Mouse (Mus musculus): ENCODE data around the gene Slc27a3. TPM values are rescaled to one million over a fixed set of nuclear protein-coding genes. Genes with fewer than 3 reads are reported as not detected.

The Slc27a3 gene
- total RNA-seq (2014; rRNA removed) (47.4 and 50.8 TPM in 2 replicates), polyA plus RNA-seq (2015; fragmentation: Nextera tagmentation; extraction: Ambion mirVana) (23.7 and 25.0 TPM in 2 replicates)

DNA sequence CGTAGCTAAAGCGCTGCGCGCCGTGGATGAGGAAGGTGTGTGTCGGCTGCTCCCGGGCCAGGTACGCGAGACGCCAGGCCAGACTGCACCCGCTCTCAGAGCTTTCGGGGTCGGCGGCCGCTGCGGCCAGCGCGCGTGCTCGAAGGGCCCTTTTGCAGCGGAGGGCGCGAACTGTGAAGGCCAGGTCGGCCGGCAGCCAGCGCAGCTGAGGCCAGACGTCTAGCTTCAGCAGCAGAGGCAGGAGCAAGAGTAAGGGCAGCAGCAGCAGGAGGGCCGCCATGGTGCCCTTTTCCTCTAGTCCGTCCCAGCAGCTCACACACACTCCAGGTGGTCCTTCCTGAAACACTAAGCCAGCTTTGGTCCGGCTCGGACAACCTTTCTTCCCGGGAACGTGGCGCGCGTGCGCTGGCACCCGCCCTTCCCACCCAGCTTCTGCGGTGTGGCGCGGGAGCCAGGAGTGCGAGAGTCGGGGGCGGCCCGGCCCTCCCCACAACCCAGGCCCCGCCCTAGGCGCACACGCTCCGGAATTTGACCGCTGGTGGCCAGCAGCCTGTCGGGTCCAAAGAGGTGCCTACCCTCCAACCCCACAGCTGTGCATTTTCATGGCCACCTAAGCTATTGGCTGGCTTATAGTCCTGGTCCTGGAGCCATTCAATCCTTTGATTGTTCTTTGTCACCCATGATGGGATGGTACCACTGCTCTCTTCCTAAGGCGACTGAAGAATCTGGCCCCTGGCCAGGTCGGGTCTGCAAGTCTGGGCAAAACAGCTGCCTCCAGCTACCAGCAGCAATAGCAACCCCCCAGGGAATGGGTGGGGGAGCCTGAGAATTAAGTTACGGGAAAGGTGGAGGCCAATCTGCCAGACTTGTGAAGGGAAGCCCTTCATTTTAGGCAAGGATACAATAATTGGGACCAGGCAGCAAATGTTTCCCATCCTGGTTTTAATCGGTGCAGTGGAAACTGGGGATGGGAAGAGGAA is at the start of gene Slc27a3:
TSS of gene Slc27a3 (minus strand) at position 428 of the 980 bp plus-strand sequence.
- H3K36me3 ChIP-seq (ENCODE audit: insufficient read depth): peaks cover 42% of the 10 kb centered on the region
- ATAC-seq: peak; percentile 71
- 2% methylated on average over 54 of the region's 55 CpGs for WGBS

DNA sequence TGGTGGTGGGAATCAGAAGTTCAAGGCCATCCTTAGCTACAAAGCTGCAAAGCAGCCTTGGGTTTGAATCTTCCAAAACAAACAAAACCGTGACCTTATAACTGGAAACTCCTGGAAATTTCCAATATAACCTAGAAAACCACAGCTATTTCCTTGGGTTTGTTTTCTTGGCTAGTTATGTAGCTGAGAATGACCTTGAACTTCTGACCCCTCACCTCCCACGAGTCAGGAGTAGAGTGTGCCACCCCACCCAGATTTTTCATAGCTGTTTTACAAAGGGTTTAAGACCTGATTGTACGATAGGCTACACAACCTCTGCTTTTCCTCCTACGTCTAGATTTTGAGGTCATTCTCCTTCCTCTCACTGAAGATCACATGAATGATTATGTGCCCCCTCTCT is 47.4 kb upstream of the Slc27a3 start:
- Histone ChIP-seq H3K4me2 (ENCODE audit: low read depth) (no peak overlapping the region), H3K36me3 (ENCODE audit: insufficient read depth) (no peaks in the 10 kb centered on the region), H3K4me3 (ENCODE audit: low read depth, low read length) (no peak overlapping the region), H3K9ac (no peak overlapping the region), H3K27me3 (ENCODE audit: insufficient read depth, low read length) (no peaks in the 10 kb centered on the region), H3K27ac (ENCODE audit: low read depth, low read length) (no peak overlapping the region), H3K9me3 (ENCODE audit: low read length) (no peaks in the 10 kb centered on the region), H3K4me1 (ENCODE audit: insufficient read depth) (peaks cover 4% of the 10 kb centered on the region; the same call in 1 of the 2 replicates)
- ATAC-seq (no peak), DNase-seq (no peak)
- no peak for TF ChIP-seq CTCF (IDR thresholded peaks at IDR 0.05; ENCODE audit: low read depth)
- WGBS: 81% methylated on average over 4 of the region's 4 CpGs

More for the DNA sequence above, at the start of gene Slc27a3:
- peak within 1 kb of the TSS; percentile 79 for H3K4me3 ChIP-seq (ENCODE audit: low read depth, low read length)
- DNase-seq: peak; percentile 76
- peak within 1 kb of the TSS; percentile 97 for H3K9ac ChIP-seq
- TF ChIP-seq CTCF (IDR thresholded peaks at IDR 0.05; ENCODE audit: low read depth): no peak
- H3K4me1 ChIP-seq (ENCODE audit: insufficient read depth): peaks cover 21% of the 10 kb centered on the region
- H3K27ac ChIP-seq (ENCODE audit: low read depth, low read length): peak within 1 kb of the TSS; percentile 86
- no peaks in the 10 kb centered on the region for H3K9me3 ChIP-seq (ENCODE audit: low read length)
- peak within 1 kb of the TSS; percentile 86 for H3K4me2 ChIP-seq (ENCODE audit: low read depth)
- no peaks in the 10 kb centered on the region for H3K27me3 ChIP-seq (ENCODE audit: insufficient read depth, low read length)

DNA sequence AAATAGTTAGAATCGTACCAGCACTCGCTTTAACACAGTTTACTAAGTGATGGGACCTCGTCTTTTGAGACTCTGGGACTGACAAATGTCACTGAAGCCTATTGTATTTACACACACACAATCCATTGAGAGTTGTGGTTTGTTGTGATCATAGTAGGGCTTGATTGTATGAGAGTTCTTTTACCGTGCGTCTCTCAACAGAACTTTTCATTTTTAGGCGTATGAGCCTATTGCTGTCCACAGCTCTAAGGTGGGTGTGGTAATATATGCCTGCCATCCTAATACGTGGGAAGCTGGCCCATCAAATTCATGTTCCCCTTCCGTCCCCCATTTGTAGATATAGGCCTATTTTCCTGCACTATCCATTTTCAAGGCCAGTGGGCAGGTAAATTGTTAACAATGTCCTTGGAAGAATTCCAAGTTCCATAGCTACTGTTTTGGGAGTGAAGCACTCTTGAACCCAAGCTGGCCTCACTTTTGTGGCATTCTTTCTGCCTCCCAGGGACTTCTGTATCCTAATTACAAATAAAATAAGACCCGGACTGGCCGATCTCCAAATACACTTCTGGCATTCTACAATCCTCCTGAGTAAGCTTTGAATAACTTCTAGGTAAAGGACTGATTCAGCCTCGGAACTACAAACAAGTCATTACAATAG is 44.5 kb upstream of the Slc27a3 start:
- H3K27me3 ChIP-seq (ENCODE audit: insufficient read depth, low read length): no peaks in the 10 kb centered on the region
- ATAC-seq (no peak), DNase-seq (no peak)
- peak overlapping the region; percentile 98 for H3K4me2 ChIP-seq (ENCODE audit: low read depth)
- WGBS: 48% methylated on average over 11 of the region's 11 CpGs
- TF ChIP-seq CTCF (IDR thresholded peaks at IDR 0.05; ENCODE audit: low read depth): no peak
- no peaks in the 10 kb centered on the region for H3K9me3 ChIP-seq (ENCODE audit: low read length)
- peaks cover 10% of the 10 kb centered on the region; the same call in 1 of the 2 replicates for H3K4me1 ChIP-seq (ENCODE audit: insufficient read depth)
- peak overlapping the region; percentile 96; the same call in 1 of the 2 replicates for H3K27ac ChIP-seq (ENCODE audit: low read depth, low read length)
- H3K9ac ChIP-seq: peak overlapping the region; percentile 96
- peak overlapping the region; percentile 76 for H3K4me3 ChIP-seq (ENCODE audit: low read depth, low read length)
- peaks cover 4% of the 10 kb centered on the region; the same call in 1 of the 2 replicates for H3K36me3 ChIP-seq (ENCODE audit: insufficient read depth)

DNA sequence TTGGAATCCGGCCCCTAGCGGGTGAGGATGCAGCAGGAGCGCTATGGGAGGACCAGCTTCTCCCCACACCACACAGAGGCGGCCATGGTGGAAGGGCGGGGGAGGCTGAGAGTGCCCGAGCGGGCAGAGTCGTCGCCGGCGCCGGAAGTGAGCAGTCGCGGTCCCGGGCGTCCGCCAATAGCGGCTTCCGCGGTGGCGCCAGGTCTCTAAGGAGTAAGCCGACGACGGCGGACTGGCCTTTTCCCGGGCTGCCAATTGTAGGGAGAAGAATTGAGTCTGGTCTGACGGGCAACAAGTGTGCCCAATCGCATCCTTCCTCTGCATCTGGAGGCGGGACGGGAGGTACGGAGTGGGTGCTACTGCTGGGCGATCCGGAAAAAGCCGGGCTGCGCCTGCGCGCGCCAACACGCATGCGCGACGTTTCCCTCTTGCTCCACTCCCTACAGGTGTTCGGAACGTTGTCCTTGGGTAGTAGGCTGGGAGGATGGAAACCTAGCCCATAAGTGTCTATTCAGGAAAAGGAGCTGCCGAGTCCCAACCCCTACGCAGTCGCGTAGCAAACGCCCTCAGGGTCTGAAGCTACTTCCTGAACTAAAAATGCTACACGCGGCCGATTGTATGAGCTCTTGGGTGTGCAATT is 43.8 kb upstream of the Slc27a3 start, which contains the start of gene Ints3:
TSS of gene Ints3 (minus strand) at position 242 of the 640 bp plus-strand sequence.
- Histone ChIP-seq H3K4me2 (ENCODE audit: low read depth) (peak within 1 kb of the TSS; percentile 98), H3K4me1 (ENCODE audit: insufficient read depth) (peaks cover 10% of the 10 kb centered on the region; the same call in 1 of the 2 replicates), H3K27me3 (ENCODE audit: insufficient read depth, low read length) (no peaks in the 10 kb centered on the region), H3K4me3 (ENCODE audit: low read depth, low read length) (peak within 1 kb of the TSS; percentile 76), H3K9ac (peak within 1 kb of the TSS; percentile 96), H3K27ac (ENCODE audit: low read depth, low read length) (peak within 1 kb of the TSS; percentile 96), H3K9me3 (ENCODE audit: low read length) (no peaks in the 10 kb centered on the region), H3K36me3 (ENCODE audit: insufficient read depth) (peaks cover 4% of the 10 kb centered on the region; the same call in 1 of the 2 replicates)
- DNase-seq (peak; percentile 99), ATAC-seq (peak; percentile 99)
- WGBS: 2% methylated on average over 52 of the region's 52 CpGs
- TF ChIP-seq CTCF (IDR thresholded peaks at IDR 0.05; ENCODE audit: low read depth): peak; percentile 20; the same call in 1 of the 2 replicates

DNA sequence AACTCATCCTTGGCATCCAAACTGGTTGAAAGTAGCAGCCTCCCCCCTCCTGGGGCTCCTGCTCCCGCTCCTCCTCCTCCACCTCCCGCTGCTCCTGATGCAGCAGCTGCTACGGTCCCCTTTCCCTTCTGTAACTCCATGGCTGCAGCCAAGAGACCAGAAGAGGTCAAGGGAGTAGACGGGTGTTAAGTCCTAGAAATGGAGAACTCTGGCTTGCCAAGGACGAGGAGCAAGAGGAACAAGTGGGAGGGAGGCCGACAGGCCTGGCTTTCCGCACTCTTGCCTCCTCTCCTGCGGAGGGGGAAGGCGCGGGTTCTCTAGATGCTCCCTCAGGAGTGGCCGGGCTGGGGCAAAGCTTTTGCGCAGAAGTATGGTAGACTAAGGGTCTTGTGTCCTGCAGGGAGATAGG is 43.1 kb upstream of the Slc27a3 start:
- ATAC-seq (peak; percentile 6), DNase-seq (no peak)
- WGBS: under 1% methylated on average over 11 of the region's 12 CpGs

DNA sequence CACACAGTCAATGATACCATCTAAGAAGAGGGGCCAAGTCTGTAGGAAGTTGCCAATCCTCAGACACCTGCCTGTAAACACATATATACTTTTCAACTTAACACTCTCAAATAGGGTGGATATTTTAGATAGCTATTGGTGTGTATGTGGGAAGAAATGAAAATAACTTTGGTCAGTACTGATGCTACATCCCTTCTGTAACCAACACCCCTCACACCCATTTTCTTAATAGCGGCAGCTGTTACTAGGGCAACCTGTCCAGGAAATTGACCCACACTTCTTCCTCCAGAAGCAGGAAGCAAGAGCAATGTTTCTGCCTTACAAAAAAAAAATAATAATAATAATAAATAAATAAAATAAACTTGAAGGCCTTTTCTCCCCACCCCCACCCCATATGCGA is 42.6 kb upstream of the Slc27a3 start:
- Histone ChIP-seq H3K36me3 (ENCODE audit: insufficient read depth) (peaks cover 4% of the 10 kb centered on the region; the same call in 1 of the 2 replicates), H3K4me1 (ENCODE audit: insufficient read depth) (peaks cover 10% of the 10 kb centered on the region; the same call in 1 of the 2 replicates), H3K4me2 (ENCODE audit: low read depth) (peak overlapping the region; percentile 98), H3K27ac (ENCODE audit: low read depth, low read length) (no peak overlapping the region), H3K9ac (peak overlapping the region; percentile 96), H3K9me3 (ENCODE audit: low read length) (no peaks in the 10 kb centered on the region), H3K4me3 (ENCODE audit: low read depth, low read length) (peak overlapping the region; percentile 76), H3K27me3 (ENCODE audit: insufficient read depth, low read length) (no peaks in the 10 kb centered on the region)
- DNase-seq (no peak), ATAC-seq (no peak)
- no peak for TF ChIP-seq CTCF (IDR thresholded peaks at IDR 0.05; ENCODE audit: low read depth)
- WGBS: 15% methylated on average over 2 of the region's 2 CpGs

More for the DNA sequence above, 43.1 kb upstream of the Slc27a3 start:
- peak overlapping the region; percentile 76 for H3K4me3 ChIP-seq (ENCODE audit: low read depth, low read length)
- H3K4me2 ChIP-seq (ENCODE audit: low read depth): peak overlapping the region; percentile 98
- H3K27ac ChIP-seq (ENCODE audit: low read depth, low read length): peak overlapping the region; percentile 96
- H3K9me3 ChIP-seq (ENCODE audit: low read length): no peaks in the 10 kb centered on the region
- H3K9ac ChIP-seq: peak overlapping the region; percentile 96
- H3K36me3 ChIP-seq (ENCODE audit: insufficient read depth): peaks cover 4% of the 10 kb centered on the region; the same call in 1 of the 2 replicates
- no peaks in the 10 kb centered on the region for H3K27me3 ChIP-seq (ENCODE audit: insufficient read depth, low read length)
- no peak for TF ChIP-seq CTCF (IDR thresholded peaks at IDR 0.05; ENCODE audit: low read depth)
- H3K4me1 ChIP-seq (ENCODE audit: insufficient read depth): peaks cover 10% of the 10 kb centered on the region; the same call in 1 of the 2 replicates
